Mouse (Mus musculus): ENCODE results near the gene Pusl1.
A peak's percentile ranks its signal among the peaks of the same experiment; 100 is the strongest.

Pusl1 gene

DNA sequence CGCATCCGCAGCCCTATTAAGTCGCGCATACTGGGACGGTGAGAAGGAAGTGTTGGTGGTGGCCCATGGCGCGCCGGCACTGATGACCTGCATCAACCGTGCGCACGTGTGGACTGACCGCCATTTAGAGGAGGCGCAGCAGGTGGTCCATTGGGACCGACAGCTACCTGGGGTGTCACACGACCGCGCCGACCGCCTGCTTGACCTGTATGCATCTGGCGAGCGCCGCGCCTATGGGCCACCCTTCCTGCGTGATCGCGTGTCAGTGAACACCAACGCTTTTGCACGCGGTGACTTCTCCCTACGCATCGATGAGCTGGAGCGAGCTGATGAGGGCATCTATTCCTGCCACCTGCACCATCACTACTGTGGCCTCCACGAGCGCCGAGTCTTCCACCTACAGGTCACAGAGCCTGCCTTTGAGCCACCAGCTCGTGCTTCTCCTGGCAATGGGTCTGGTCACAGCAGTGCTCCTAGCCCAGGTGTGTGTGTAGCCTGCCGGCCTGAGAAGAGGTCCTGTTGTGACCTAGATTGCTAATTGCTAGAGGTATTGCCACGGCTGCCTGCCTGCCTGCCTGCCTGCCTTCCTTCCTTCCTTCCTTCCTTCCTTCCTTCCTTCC is 49.8 kb downstream of the Pusl1 start:
- no peak for DNase-seq (ENCODE audit: low spot score)

DNA sequence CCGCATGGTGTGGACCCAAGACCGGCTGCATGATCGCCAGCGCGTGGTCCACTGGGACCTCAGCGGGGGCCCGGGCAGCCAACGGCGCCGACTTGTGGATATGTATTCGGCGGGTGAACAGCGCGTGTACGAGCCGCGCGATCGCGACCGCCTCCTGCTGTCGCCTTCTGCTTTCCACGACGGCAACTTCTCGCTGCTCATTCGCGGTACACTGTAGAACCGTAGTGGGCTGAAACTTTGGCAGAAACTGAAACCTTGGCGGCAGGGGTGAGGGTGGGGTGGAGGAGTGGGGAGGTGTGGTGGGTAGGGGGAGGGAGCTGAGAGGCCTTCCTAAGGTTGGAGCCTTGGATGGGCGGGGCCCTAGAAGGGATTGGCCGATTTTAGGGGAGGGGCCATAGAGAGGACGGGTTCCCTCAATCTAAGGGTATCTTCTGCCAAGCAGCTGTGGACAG is 50.6 kb downstream of the Pusl1 start:
- peak; percentile 50 for DNase-seq (ENCODE audit: low spot score)

DNA sequence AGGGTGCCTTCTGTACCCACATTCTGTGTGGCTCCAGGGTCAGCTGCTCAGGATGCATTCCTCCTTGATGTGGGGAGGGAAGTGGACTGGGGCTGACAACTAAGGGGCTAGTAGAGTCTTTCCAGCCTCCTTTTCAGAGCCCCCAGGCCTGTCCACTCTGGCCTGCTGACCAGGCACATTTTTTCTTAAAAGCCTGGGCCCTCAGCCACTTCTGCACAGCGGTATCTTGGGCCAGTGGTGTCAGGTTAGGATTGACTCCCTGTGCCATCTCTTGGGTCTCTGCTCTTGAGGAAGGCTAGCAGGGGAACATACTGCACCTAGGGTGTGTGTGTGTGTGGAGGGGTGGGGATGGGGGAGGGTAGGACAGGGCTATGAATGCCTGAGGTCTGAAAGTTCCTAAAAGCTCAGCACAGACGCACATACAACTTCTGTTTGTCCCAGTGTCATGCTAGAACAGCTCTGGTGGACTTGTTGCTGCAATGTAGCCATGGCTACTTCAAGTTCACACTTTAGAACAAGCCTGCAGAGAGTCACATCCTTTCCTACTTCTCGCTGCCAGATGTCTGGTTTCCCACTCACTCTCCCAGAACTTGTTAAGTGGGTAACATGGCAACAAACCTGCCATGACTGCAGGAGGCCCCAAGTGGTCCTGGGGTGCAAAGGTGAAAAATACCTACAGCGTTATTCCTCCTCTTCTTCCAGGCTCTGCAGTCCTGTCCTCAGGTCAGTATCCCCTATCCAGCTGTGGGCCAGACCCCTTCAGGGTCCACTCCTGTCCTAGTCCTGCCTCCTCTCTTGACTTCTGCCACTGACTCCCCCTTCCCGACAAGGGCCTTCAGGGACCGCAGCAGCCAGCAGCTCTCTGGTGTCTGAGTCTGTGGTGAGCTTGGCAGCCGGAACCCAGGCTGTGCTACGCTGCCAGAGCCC is 51.2 kb downstream of the Pusl1 start:
- DNase-seq (ENCODE audit: low spot score), result no peak

DNA sequence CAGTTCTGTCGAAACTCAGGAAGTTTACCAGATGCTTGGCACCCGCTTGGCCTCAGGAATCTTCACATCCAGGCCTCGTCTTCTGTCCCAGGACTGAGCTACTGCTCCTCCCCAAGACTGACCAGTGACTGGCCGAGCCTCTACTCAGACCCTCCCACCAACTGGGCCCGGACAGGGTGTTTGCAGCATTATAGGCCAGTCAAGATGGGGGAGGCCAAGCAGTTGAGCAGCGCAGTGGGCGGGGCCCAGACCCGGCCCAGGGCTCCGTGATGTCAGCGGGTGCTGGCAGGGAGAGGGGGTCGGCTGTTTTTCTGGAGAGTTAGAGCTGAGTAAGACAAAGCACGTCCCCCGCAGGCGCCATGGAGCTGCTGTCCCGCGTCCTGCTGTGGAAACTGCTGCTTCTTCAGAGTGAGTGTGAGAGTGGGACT is 52.1 kb downstream of the Pusl1 start, which contains the start of gene Mxra8:
Gene Mxra8 (plus strand): TSS at position 198 of the 428 bp plus-strand sequence.
- DNase-seq (ENCODE audit: low spot score), result peak; percentile 67

DNA sequence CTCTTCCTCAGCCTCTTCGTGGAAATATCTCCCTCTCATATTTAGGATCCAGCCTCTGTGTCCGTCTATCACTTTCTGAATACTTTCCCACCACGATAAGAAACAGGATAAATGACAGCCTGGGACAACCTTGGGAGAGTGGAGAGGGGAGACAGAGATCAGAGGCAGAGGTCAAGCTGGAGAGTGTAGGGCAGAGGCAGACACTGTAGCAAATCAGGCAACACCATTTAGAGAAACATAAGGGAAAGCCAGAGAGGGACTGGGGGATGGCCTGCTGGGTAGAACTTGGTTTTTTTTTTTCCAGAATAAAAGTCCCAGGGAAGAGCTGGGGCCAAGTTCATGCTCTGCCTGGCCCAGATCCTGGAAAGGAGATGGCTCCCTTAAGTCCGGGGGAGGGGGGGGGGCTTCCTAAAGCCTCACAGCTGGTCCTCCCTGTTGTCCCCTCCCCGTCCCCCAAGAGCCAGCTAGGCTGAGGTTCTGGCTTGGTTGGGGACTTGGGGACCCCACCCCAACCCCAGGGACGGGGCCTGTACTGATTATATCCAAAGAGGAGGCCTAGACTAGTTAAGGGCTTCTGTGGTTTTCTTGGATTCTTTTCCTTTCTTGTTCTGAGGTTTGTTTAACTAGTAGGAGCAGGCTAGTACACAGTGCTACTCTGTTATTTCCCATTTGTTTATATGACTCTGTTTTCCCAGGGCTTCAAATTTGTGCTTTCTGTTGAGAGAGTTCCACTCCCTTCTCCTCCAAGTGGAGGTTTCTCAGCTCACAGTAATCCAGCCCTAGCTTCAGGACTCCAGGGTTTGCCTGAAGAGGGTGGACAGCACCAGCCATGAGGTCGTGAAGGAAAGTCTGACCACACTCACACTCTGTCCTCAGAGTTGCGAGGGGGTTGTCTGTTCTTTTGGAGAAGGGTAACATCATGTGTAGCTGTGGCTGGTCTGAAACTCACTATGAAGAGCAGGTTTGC is 53.1 kb downstream of the Pusl1 start:
- DNase-seq (ENCODE audit: low spot score), result no peak

Measured in urinary bladder, postnatal 25 days (tissue).